Mouse (Mus musculus): ENCODE results near the gene Aen. TPM values are rescaled to one million over a fixed set of nuclear protein-coding genes. Genes with fewer than 3 reads are reported as not detected.
A peak's percentile ranks its signal among the peaks of the same experiment; 100 is the strongest.

The Aen gene
- polyA plus RNA-seq, 1 experiment from 2014 or later: 38.4 TPM

DNA sequence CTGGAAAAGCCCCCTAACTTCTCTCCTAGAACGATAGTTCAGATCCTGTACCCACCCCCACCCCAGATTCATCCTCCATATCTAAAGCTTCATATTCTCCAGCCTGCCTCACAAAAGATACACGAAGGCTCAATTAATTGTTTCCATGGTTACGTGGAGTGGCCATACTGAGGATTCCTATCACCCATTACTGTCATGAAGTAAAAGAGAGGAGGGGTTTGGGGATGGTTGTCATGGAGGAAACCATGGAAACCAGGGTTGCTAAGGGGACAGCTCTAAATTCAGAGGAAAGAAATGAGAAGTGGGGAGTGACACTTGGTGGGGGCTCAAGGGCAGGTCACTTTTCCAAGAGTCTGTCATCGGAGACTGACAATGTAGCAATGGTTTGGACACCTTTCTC is 9.2 kb upstream of the Aen start:
- Histone ChIP-seq H3K27me3 (ENCODE audit: control insufficient read depth, insufficient read depth, low read length) (peaks cover 38% of the 10 kb centered on the region), H3K9me3 (replicated peaks; ENCODE audit: control insufficient read depth, low read length) (no peaks in the 10 kb centered on the region), H3K9ac (ENCODE audit: low read length) (no peak overlapping the region), H3K27ac (ENCODE audit: low read length) (no peak overlapping the region), H3K4me2 (ENCODE audit: low read depth, low read length) (no peak overlapping the region), H3K36me3 (ENCODE audit: control insufficient read depth, insufficient read depth, low read length) (no peaks in the 10 kb centered on the region), H3K4me3 (replicated peaks; ENCODE audit: low read length) (no peak overlapping the region), H3K4me1 (ENCODE audit: control insufficient read depth, insufficient read depth, low read length) (peaks cover 3% of the 10 kb centered on the region)
- no peak for ATAC-seq (ENCODE audit: insufficient read depth, low FRiP score)
- 71% methylated on average over 4 of the region's 4 CpGs for WGBS

DNA sequence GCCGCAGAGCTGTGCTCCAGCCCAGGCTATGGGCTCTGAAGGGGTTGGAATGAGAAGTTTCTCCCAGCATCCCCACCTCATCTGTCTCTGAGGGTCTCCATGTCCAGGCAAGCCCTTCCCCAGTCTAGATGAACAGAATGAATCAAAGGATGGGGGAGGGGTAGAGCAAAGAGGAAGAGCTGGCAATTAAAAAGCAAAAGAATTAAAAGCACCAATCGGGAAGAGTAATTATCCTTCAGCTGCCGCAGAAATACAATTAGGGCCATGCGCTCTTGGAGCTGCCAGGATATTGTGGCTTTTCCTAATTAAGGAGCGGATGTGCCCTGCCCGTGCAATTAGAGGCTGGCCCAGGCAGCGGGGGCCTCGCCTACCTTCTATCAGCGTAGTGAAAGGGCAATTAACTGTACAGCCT is 8.2 kb upstream of the Aen start:
- peaks cover 32% of the 10 kb centered on the region for H3K27me3 ChIP-seq (ENCODE audit: control insufficient read depth, insufficient read depth, low read length)
- no peaks in the 10 kb centered on the region for H3K9me3 ChIP-seq (replicated peaks; ENCODE audit: control insufficient read depth, low read length)
- ATAC-seq (ENCODE audit: insufficient read depth, low FRiP score): no peak
- H3K27ac ChIP-seq (ENCODE audit: low read length): no peak overlapping the region
- no peak overlapping the region for H3K9ac ChIP-seq (ENCODE audit: low read length)
- H3K4me2 ChIP-seq (ENCODE audit: low read depth, low read length): no peak overlapping the region
- peaks cover 3% of the 10 kb centered on the region for H3K4me1 ChIP-seq (ENCODE audit: control insufficient read depth, insufficient read depth, low read length)
- H3K36me3 ChIP-seq (ENCODE audit: control insufficient read depth, insufficient read depth, low read length): no peaks in the 10 kb centered on the region
- H3K4me3 ChIP-seq (replicated peaks; ENCODE audit: low read length): no peak overlapping the region
- 68% methylated on average over 9 of the region's 9 CpGs for WGBS

DNA sequence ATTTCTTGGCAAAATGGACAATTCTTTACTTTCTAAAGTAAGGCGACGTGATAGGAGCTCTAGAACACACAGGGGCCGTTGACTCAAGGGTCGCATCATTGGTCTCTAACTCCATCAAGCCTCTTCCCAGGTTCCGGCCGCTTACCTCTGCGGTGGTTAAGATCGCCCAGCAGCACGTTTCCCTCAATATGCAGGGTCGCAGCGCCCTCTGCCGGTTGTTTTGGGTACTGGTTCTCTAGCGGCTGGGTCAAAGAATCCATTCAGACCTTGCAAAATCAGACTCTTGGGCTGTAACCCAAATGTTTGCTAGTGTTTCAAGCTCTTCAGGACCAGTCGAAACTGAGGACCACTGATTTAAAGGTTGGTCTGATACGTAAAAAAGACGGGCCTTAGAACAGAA is 5.0 kb upstream of the Aen start:
- 5% methylated on average over 16 of the region's 16 CpGs for WGBS
- Histone ChIP-seq H3K4me2 (ENCODE audit: low read depth, low read length) (no peak overlapping the region), H3K27ac (ENCODE audit: low read length) (no peak overlapping the region), H3K9me3 (replicated peaks; ENCODE audit: control insufficient read depth, low read length) (no peaks in the 10 kb centered on the region), H3K27me3 (ENCODE audit: control insufficient read depth, insufficient read depth, low read length) (peaks cover 9% of the 10 kb centered on the region; the same call in 1 of the 2 replicates), H3K4me3 (replicated peaks; ENCODE audit: low read length) (no peak overlapping the region), H3K36me3 (ENCODE audit: control insufficient read depth, insufficient read depth, low read length) (no peaks in the 10 kb centered on the region), H3K4me1 (ENCODE audit: control insufficient read depth, insufficient read depth, low read length) (no peaks in the 10 kb centered on the region), H3K9ac (ENCODE audit: low read length) (no peak overlapping the region)
- ATAC-seq (ENCODE audit: insufficient read depth, low FRiP score): no peak

DNA sequence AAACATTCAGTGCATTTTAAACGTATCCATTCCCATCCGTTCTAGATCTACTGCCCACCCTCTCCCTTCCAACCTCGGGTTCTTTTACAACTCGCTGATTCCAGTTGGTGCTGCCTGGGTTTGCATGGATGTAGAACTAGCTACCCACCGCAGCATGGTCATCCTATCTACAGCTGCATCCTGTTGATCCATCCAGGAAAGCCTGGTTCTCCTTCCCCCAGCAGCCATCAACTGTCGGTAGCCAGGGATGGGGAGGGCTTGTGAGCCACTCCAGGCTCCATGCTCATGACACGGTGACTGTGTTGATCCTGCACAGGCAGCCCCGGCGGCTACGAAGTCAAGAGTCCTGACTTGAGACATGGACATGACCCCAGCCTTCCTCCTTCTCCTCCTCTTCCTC is 1.7 kb upstream of the Aen start:
- peaks cover 3% of the 10 kb centered on the region; the same call in 1 of the 2 replicates for H3K36me3 ChIP-seq (ENCODE audit: control insufficient read depth, insufficient read depth, low read length)
- WGBS: 83% methylated on average over 10 of the region's 10 CpGs
- H3K27me3 ChIP-seq (ENCODE audit: control insufficient read depth, insufficient read depth, low read length): peaks cover 9% of the 10 kb centered on the region; the same call in 1 of the 2 replicates
- no peak overlapping the region for H3K9ac ChIP-seq (ENCODE audit: low read length)
- no peak for ATAC-seq (ENCODE audit: insufficient read depth, low FRiP score)
- no peak overlapping the region for H3K4me3 ChIP-seq (replicated peaks; ENCODE audit: low read length)
- peaks cover 12% of the 10 kb centered on the region for H3K4me1 ChIP-seq (ENCODE audit: control insufficient read depth, insufficient read depth, low read length)
- H3K4me2 ChIP-seq (ENCODE audit: low read depth, low read length): no peak overlapping the region
- H3K27ac ChIP-seq (ENCODE audit: low read length): no peak overlapping the region
- H3K9me3 ChIP-seq (replicated peaks; ENCODE audit: control insufficient read depth, low read length): no peaks in the 10 kb centered on the region

DNA sequence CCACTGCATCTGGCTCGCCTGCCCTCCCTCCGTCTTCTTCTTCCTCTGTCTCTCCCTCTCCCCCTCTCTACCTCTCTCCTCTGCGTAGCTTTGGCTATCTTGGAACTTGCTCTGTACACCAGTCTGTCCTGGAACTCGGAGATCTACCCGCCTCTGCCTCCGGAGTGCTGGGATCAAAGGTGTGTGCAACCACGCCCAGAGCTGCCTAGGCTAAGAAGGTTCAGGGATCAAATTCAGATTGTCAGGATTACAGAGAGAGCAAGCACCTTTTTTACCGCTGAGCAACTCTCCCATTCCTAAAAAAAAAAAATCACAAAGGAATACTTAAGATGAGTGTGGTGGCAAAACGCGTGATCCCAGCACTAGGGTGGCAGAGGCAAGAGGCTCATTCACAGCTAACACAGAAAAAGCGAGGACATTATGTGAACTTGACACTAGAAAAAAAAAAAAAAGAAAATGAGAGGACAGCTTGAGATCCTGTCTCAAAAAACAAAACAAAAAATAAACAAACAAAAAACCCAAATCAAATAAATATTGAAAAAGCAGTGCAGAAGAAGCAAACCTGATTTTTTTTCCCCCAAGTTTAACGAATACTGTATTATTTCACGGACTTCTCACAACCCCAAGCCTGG is 517 bp upstream of the Aen start:
- H3K4me1 ChIP-seq (ENCODE audit: control insufficient read depth, insufficient read depth, low read length): peaks cover 12% of the 10 kb centered on the region
- 54% methylated on average over 13 of the region's 13 CpGs for WGBS
- H3K27ac ChIP-seq (ENCODE audit: low read length): no peak overlapping the region
- ATAC-seq (ENCODE audit: insufficient read depth, low FRiP score): no peak
- H3K27me3 ChIP-seq (ENCODE audit: control insufficient read depth, insufficient read depth, low read length): peaks cover under 1% of the 10 kb centered on the region; the same call in 1 of the 2 replicates
- peaks cover 3% of the 10 kb centered on the region; the same call in 1 of the 2 replicates for H3K36me3 ChIP-seq (ENCODE audit: control insufficient read depth, insufficient read depth, low read length)
- H3K9ac ChIP-seq (ENCODE audit: low read length): peak overlapping the region; percentile 71
- H3K9me3 ChIP-seq (replicated peaks; ENCODE audit: control insufficient read depth, low read length): no peaks in the 10 kb centered on the region
- H3K4me2 ChIP-seq (ENCODE audit: low read depth, low read length): peak overlapping the region; percentile 63
- H3K4me3 ChIP-seq (replicated peaks; ENCODE audit: low read length): peak overlapping the region; percentile 83

- Histone ChIP-seq H3K9me3 (replicated peaks; ENCODE audit: control insufficient read depth, low read length) (no peaks in the 10 kb centered on the region), H3K4me2 (ENCODE audit: low read depth, low read length) (no peak overlapping the region), H3K4me1 (ENCODE audit: control insufficient read depth, insufficient read depth, low read length) (peaks cover 12% of the 10 kb centered on the region), H3K27ac (ENCODE audit: low read length) (no peak overlapping the region), H3K36me3 (ENCODE audit: control insufficient read depth, insufficient read depth, low read length) (peaks cover 11% of the 10 kb centered on the region; the same call in 1 of the 2 replicates), H3K27me3 (ENCODE audit: control insufficient read depth, insufficient read depth, low read length) (no peaks in the 10 kb centered on the region), H3K4me3 (replicated peaks; ENCODE audit: low read length) (no peak overlapping the region), H3K9ac (ENCODE audit: low read length) (no peak overlapping the region)
- no peak for ATAC-seq (ENCODE audit: insufficient read depth, low FRiP score)
- WGBS: 87% methylated on average over 3 of the region's 3 CpGs
Observed at GRCm38 (mm10) chr7:78897567-78897966, 1.9 kb downstream of the Aen start.

- 90% methylated on average over 6 of the region's 6 CpGs for WGBS
- 0 out of 2 replicates have a peak, but pooled peaks cover 4% of the 10 kb centered on the region for H3K4me1 ChIP-seq (ENCODE audit: control insufficient read depth, insufficient read depth, low read length)
- no peak overlapping the region for H3K4me2 ChIP-seq (ENCODE audit: low read depth, low read length)
- no peak overlapping the region for H3K9ac ChIP-seq (ENCODE audit: low read length)
- no peak for ATAC-seq (ENCODE audit: insufficient read depth, low FRiP score)
- no peaks in the 10 kb centered on the region for H3K9me3 ChIP-seq (replicated peaks; ENCODE audit: control insufficient read depth, low read length)
- H3K27ac ChIP-seq (ENCODE audit: low read length): no peak overlapping the region
- no peak overlapping the region for H3K4me3 ChIP-seq (replicated peaks; ENCODE audit: low read length)
- no peaks in the 10 kb centered on the region for H3K27me3 ChIP-seq (ENCODE audit: control insufficient read depth, insufficient read depth, low read length)
- H3K36me3 ChIP-seq (ENCODE audit: control insufficient read depth, insufficient read depth, low read length): peaks cover 18% of the 10 kb centered on the region; the same call in 1 of the 2 replicates
Observed at GRCm38 (mm10) chr7:78903174-78903870, 7.7 kb downstream of the Aen start.

GRCm38 (mm10) chr7:78904175-78904574 is 8.5 kb downstream of the Aen start:
- 89% methylated on average over 2 of the region's 2 CpGs for WGBS
- H3K9ac ChIP-seq (ENCODE audit: low read length): no peak overlapping the region
- no peak for ATAC-seq (ENCODE audit: insufficient read depth, low FRiP score)

GRCm38 (mm10) chr7:78909026-78909425 is 13.4 kb downstream of the Aen start:
- Histone ChIP-seq H3K36me3 (ENCODE audit: control insufficient read depth, insufficient read depth, low read length) (0 out of 2 replicates have a peak, but pooled peaks cover 5% of the 10 kb centered on the region), H3K27ac (ENCODE audit: low read length) (no peak overlapping the region), H3K9ac (ENCODE audit: low read length) (no peak overlapping the region), H3K9me3 (replicated peaks; ENCODE audit: control insufficient read depth, low read length) (no peaks in the 10 kb centered on the region), H3K27me3 (ENCODE audit: control insufficient read depth, insufficient read depth, low read length) (no peaks in the 10 kb centered on the region), H3K4me2 (ENCODE audit: low read depth, low read length) (no peak overlapping the region), H3K4me1 (ENCODE audit: control insufficient read depth, insufficient read depth, low read length) (peaks cover 14% of the 10 kb centered on the region), H3K4me3 (replicated peaks; ENCODE audit: low read length) (no peak overlapping the region)
- ATAC-seq (ENCODE audit: insufficient read depth, low FRiP score): no peak
- 86% methylated on average over 6 of the region's 6 CpGs for WGBS

More at GRCm38 (mm10) chr7:78904175-78904574, 8.5 kb downstream of the Aen start:
- Histone ChIP-seq H3K4me2 (ENCODE audit: low read depth, low read length) (no peak overlapping the region), H3K4me3 (replicated peaks; ENCODE audit: low read length) (no peak overlapping the region), H3K9me3 (replicated peaks; ENCODE audit: control insufficient read depth, low read length) (no peaks in the 10 kb centered on the region), H3K36me3 (ENCODE audit: control insufficient read depth, insufficient read depth, low read length) (peaks cover 15% of the 10 kb centered on the region; the same call in 1 of the 2 replicates), H3K27ac (ENCODE audit: low read length) (no peak overlapping the region), H3K4me1 (ENCODE audit: control insufficient read depth, insufficient read depth, low read length) (0 out of 2 replicates have a peak, but pooled peaks cover 4% of the 10 kb centered on the region), H3K27me3 (ENCODE audit: control insufficient read depth, insufficient read depth, low read length) (no peaks in the 10 kb centered on the region)
